Mouse (Mus musculus): ENCODE results near the gene Vpreb3. TPM values are rescaled to one million over a fixed set of nuclear protein-coding genes. Genes with fewer than 3 reads are reported as not detected.

Vpreb3 gene
- 0.33 and 0.66 TPM in 2 replicates for polyA plus RNA-seq (2015; fragmentation: Nextera tagmentation; extraction: Ambion mirVana)

- no peaks in the 10 kb centered on the region for H3K9me3 ChIP-seq
- H3K4me1 ChIP-seq: no peaks in the 10 kb centered on the region
- 79% methylated on average over 15 of the region's 15 CpGs for WGBS
- H3K9ac ChIP-seq: no peak within 1 kb of the TSS
- H3K27me3 ChIP-seq: peaks cover 18% of the 10 kb centered on the region
- no peak within 1 kb of the TSS for H3K27ac ChIP-seq
- H3K36me3 ChIP-seq: no peaks in the 10 kb centered on the region
- H3K4me2 ChIP-seq (replicated peaks): no peak within 1 kb of the TSS
- no peak for ATAC-seq (ENCODE audit: low FRiP score, low read depth)
- no peak within 1 kb of the TSS for H3K4me3 ChIP-seq
These were observed at the start of gene Vpreb3 for GRCm38 (mm10) chr10:75942736-75943477. Gene Vpreb3, plus strand, starts transcription at chr10:75943057.

GRCm38 (mm10) chr10:75893089-75893750 is 49.6 kb upstream of the Vpreb3 start, which contains the start of gene Derl3:
Gene Derl3, plus strand, starts transcription at chr10:75893413.
- Histone ChIP-seq H3K9me3 (no peaks in the 10 kb centered on the region), H3K4me3 (peak within 1 kb of the TSS; percentile 50), H3K27ac (no peak within 1 kb of the TSS), H3K36me3 (peaks cover 40% of the 10 kb centered on the region), H3K4me1 (peaks cover 13% of the 10 kb centered on the region), H3K27me3 (no peaks in the 10 kb centered on the region), H3K4me2 (replicated peaks) (peak within 1 kb of the TSS; percentile 92), H3K9ac (peak within 1 kb of the TSS; percentile 63)
- ATAC-seq (ENCODE audit: low FRiP score, low read depth): peak; percentile 100
- 1% methylated on average over 51 of the region's 51 CpGs for WGBS

- WGBS: 61% methylated on average over 6 of the region's 6 CpGs
- Histone ChIP-seq H3K9me3 (no peaks in the 10 kb centered on the region), H3K4me1 (peaks cover 9% of the 10 kb centered on the region), H3K4me2 (replicated peaks) (0 out of 2 replicates have a peak overlapping the region, but pooled peaks have one; percentile 92), H3K27ac (no peak overlapping the region), H3K9ac (0 out of 2 replicates have a peak overlapping the region, but pooled peaks have one; percentile 9), H3K36me3 (peaks cover 54% of the 10 kb centered on the region), H3K27me3 (no peaks in the 10 kb centered on the region), H3K4me3 (no peak overlapping the region)
- ATAC-seq (ENCODE audit: low FRiP score, low read depth): no peak
These were observed 48.3 kb upstream of the Vpreb3 start for GRCm38 (mm10) chr10:75894601-75895000.

- H3K4me3 ChIP-seq: no peak overlapping the region
- no peaks in the 10 kb centered on the region for H3K9me3 ChIP-seq
- 93% methylated on average over 5 of the region's 5 CpGs for WGBS
- H3K27ac ChIP-seq: no peak overlapping the region
- ATAC-seq (ENCODE audit: low FRiP score, low read depth): no peak
- peaks cover 9% of the 10 kb centered on the region for H3K4me1 ChIP-seq
- H3K27me3 ChIP-seq: no peaks in the 10 kb centered on the region
- peaks cover 64% of the 10 kb centered on the region for H3K36me3 ChIP-seq
- H3K4me2 ChIP-seq (replicated peaks): no peak overlapping the region
- no peak overlapping the region for H3K9ac ChIP-seq
These were observed 47.1 kb upstream of the Vpreb3 start for GRCm38 (mm10) chr10:75895730-75896129.

- H3K27ac ChIP-seq: no peak overlapping the region
These were observed 46.6 kb upstream of the Vpreb3 start for GRCm38 (mm10) chr10:75896208-75896607.

GRCm38 (mm10) chr10:75897373-75897772 is 45.5 kb upstream of the Vpreb3 start:
- Histone ChIP-seq H3K9me3 (no peaks in the 10 kb centered on the region), H3K4me1 (peaks cover 9% of the 10 kb centered on the region), H3K27me3 (no peaks in the 10 kb centered on the region), H3K4me3 (no peak overlapping the region), H3K27ac (no peak overlapping the region), H3K9ac (no peak overlapping the region), H3K36me3 (peaks cover 81% of the 10 kb centered on the region), H3K4me2 (replicated peaks) (no peak overlapping the region)
- no peak for ATAC-seq (ENCODE audit: low FRiP score, low read depth)
- WGBS: 43% methylated on average over 6 of the region's 6 CpGs

More at GRCm38 (mm10) chr10:75896208-75896607, 46.6 kb upstream of the Vpreb3 start:
- no peaks in the 10 kb centered on the region for H3K27me3 ChIP-seq
- WGBS: 90% methylated on average over 1 of the region's 1 CpGs
- no peak overlapping the region for H3K4me2 ChIP-seq (replicated peaks)
- no peak for ATAC-seq (ENCODE audit: low FRiP score, low read depth)
- H3K9ac ChIP-seq: no peak overlapping the region
- no peak overlapping the region for H3K4me3 ChIP-seq
- H3K4me1 ChIP-seq: peaks cover 9% of the 10 kb centered on the region
- H3K9me3 ChIP-seq: no peaks in the 10 kb centered on the region
- H3K36me3 ChIP-seq: peaks cover 69% of the 10 kb centered on the region

- no peaks in the 10 kb centered on the region for H3K27me3 ChIP-seq
- H3K27ac ChIP-seq: no peak overlapping the region
- WGBS: 74% methylated on average over 6 of the region's 6 CpGs
- ATAC-seq (ENCODE audit: low FRiP score, low read depth): no peak
- H3K36me3 ChIP-seq: peaks cover 88% of the 10 kb centered on the region
- H3K9ac ChIP-seq: no peak overlapping the region
- no peak overlapping the region for H3K4me2 ChIP-seq (replicated peaks)
- H3K4me1 ChIP-seq: peaks cover 9% of the 10 kb centered on the region
- H3K9me3 ChIP-seq: no peaks in the 10 kb centered on the region
- H3K4me3 ChIP-seq: no peak overlapping the region
These were observed 44.8 kb upstream of the Vpreb3 start for GRCm38 (mm10) chr10:75898039-75898564.

- no peak overlapping the region for H3K9ac ChIP-seq
- no peak for ATAC-seq (ENCODE audit: low FRiP score, low read depth)
- 77% methylated on average over 3 of the region's 3 CpGs for WGBS
- no peaks in the 10 kb centered on the region for H3K27me3 ChIP-seq
- peaks cover 3% of the 10 kb centered on the region for H3K4me1 ChIP-seq
- H3K4me3 ChIP-seq: no peak overlapping the region
- H3K4me2 ChIP-seq (replicated peaks): no peak overlapping the region
- H3K9me3 ChIP-seq: no peaks in the 10 kb centered on the region
- H3K36me3 ChIP-seq: peaks cover 95% of the 10 kb centered on the region
- H3K27ac ChIP-seq: no peak overlapping the region
These were observed 44.0 kb upstream of the Vpreb3 start for GRCm38 (mm10) chr10:75898846-75899245.

GRCm38 (mm10) chr10:75904391-75904790 is 38.5 kb upstream of the Vpreb3 start:
- no peaks in the 10 kb centered on the region for H3K4me1 ChIP-seq
- H3K27ac ChIP-seq: no peak overlapping the region
- no peak for ATAC-seq (ENCODE audit: low FRiP score, low read depth)
- H3K4me3 ChIP-seq: no peak overlapping the region
- no peaks in the 10 kb centered on the region for H3K27me3 ChIP-seq
- H3K4me2 ChIP-seq (replicated peaks): no peak overlapping the region
- no peak overlapping the region for H3K9ac ChIP-seq
- 92% methylated on average over 5 of the region's 5 CpGs for WGBS
- H3K9me3 ChIP-seq: no peaks in the 10 kb centered on the region
- peaks cover 92% of the 10 kb centered on the region for H3K36me3 ChIP-seq

- no peaks in the 10 kb centered on the region for H3K27me3 ChIP-seq
- H3K27ac ChIP-seq: no peak overlapping the region
- no peaks in the 10 kb centered on the region for H3K9me3 ChIP-seq
- no peak overlapping the region for H3K4me3 ChIP-seq
- no peak overlapping the region for H3K9ac ChIP-seq
- H3K4me1 ChIP-seq: no peaks in the 10 kb centered on the region
- H3K36me3 ChIP-seq: peaks cover 94% of the 10 kb centered on the region
- H3K4me2 ChIP-seq (replicated peaks): no peak overlapping the region
- ATAC-seq (ENCODE audit: low FRiP score, low read depth): no peak
- WGBS: 93% methylated on average over 4 of the region's 4 CpGs
These were observed 36.0 kb upstream of the Vpreb3 start for GRCm38 (mm10) chr10:75906882-75907281.

- Histone ChIP-seq H3K4me2 (replicated peaks) (no peak overlapping the region), H3K4me1 (0 out of 2 replicates have a peak, but pooled peaks cover 3% of the 10 kb centered on the region), H3K27me3 (no peaks in the 10 kb centered on the region), H3K9ac (no peak overlapping the region), H3K27ac (no peak overlapping the region), H3K4me3 (no peak overlapping the region), H3K9me3 (no peaks in the 10 kb centered on the region), H3K36me3 (peaks cover 88% of the 10 kb centered on the region)
- 73% methylated on average over 2 of the region's 2 CpGs for WGBS
- ATAC-seq (ENCODE audit: low FRiP score, low read depth): no peak
These were observed 32.2 kb upstream of the Vpreb3 start for GRCm38 (mm10) chr10:75910698-75911097.

GRCm38 (mm10) chr10:75913013-75913589 is 29.8 kb upstream of the Vpreb3 start:
- 70% methylated on average over 6 of the region's 6 CpGs for WGBS
- no peak for ATAC-seq (ENCODE audit: low FRiP score, low read depth)
- Histone ChIP-seq H3K27ac (no peak overlapping the region), H3K4me3 (no peak overlapping the region), H3K36me3 (peaks cover 81% of the 10 kb centered on the region), H3K4me2 (replicated peaks) (no peak overlapping the region), H3K9ac (no peak overlapping the region; the same call in 1 of the 2 replicates), H3K27me3 (no peaks in the 10 kb centered on the region), H3K4me1 (peaks cover 25% of the 10 kb centered on the region), H3K9me3 (no peaks in the 10 kb centered on the region)
